Mouse (Mus musculus) MEL (cell line): ENCODE results near the gene Map1b. TPM values are rescaled to one million over a fixed set of nuclear protein-coding genes. Genes with fewer than 3 reads are reported as not detected.

Experiments
- DNase-seq: peaks from one replicate; pipeline ENCODE4 v3.0.0; 2011; ENCODE audit warnings: low read depth, low spot score
- H3K27ac ChIP-seq: 2 replicates; pipeline ENCODE4 v1.5.1; 2012; ENCODE audit warnings: low read depth, mild to moderate bottlenecking, control low read depth, low read length, moderate library complexity; ENCODE audit not compliant: control insufficient read depth
- H3K27me3 ChIP-seq, 2 experiments: fragments of 150-350 bp in 1 of 2; sonication (generic) in 1 of 2; 2 replicates each; pipeline ENCODE4 v1.6.1; 2012; ENCODE audit warnings: low read length in 2 of 2, mild to moderate bottlenecking in 2 of 2, improper control_type of control experiment in 1 of 2, moderate library complexity in 1 of 2; ENCODE audit not compliant: insufficient read depth in 2 of 2, control insufficient read depth in 1 of 2
- H3K36me3 ChIP-seq, 2 experiments: 2 replicates each; pipeline ENCODE4 v1.6.1; 2012 to 2014; ENCODE audit warnings: low read length in 2 of 2, improper control_type of control experiment in 1 of 2, inconsistent platforms in 1 of 2, mild to moderate bottlenecking in 1 of 2; ENCODE audit not compliant: insufficient read depth in 2 of 2, control insufficient read depth in 1 of 2
- H3K4me1 ChIP-seq, 2 experiments: fragments of 150-350 bp in 1 of 2; sonication (generic) in 1 of 2; 2 replicates each; pipeline ENCODE4 v1.6.1; 2012; ENCODE audit warnings: low read length in 2 of 2, improper control_type of control experiment in 1 of 2, mild to moderate bottlenecking in 1 of 2; ENCODE audit not compliant: insufficient read depth in 2 of 2, control insufficient read depth in 1 of 2
- H3K4me3 ChIP-seq, 2 experiments: fragments of 150-350 bp in 1 of 2; sonication (generic) in 1 of 2; 2 replicates each; pipeline ENCODE4 v1.5.1; 2012; ENCODE audit warnings: low read depth in 2 of 2, low read length in 2 of 2, mild to moderate bottlenecking in 2 of 2, moderate library complexity in 2 of 2, control low read depth in 1 of 2, improper control_type of control experiment in 1 of 2; ENCODE audit not compliant: control insufficient read depth in 1 of 2, insufficient read depth in 1 of 2
- H3K79me2 ChIP-seq: 2 replicates; pipeline ENCODE4 v1.6.1; 2012; ENCODE audit warnings: mild to moderate bottlenecking, low read length, moderate library complexity; ENCODE audit not compliant: control insufficient read depth, poor library complexity, insufficient read depth
- H3K9ac ChIP-seq: 2 replicates; pipeline ENCODE4 v1.6.1; 2012; ENCODE audit warnings: low read depth, mild to moderate bottlenecking, control low read depth, low read length, moderate library complexity; ENCODE audit not compliant: control insufficient read depth, poor library complexity, severe bottlenecking
- H3K9me3 ChIP-seq: fragments of 150-350 bp; sonication (generic); replicated peaks from 2 replicates; pipeline ENCODE4 v1.6.1; 2012; ENCODE audit warnings: mild to moderate bottlenecking, low read length, improper control_type of control experiment, moderate library complexity; ENCODE audit not compliant: insufficient read depth
- CHD1 ChIP-seq: IDR thresholded peaks from 2 replicates; pipeline ENCODE4 v1.6.1; 2012; ENCODE audit warnings: low read depth, mild to moderate bottlenecking, inconsistent platforms, low read length, improper control_type of control experiment
- CHD2 ChIP-seq: IDR thresholded peaks from 2 replicates; pipeline ENCODE4 v1.6.1; 2011; ENCODE audit warnings: low read length, improper control_type of control experiment
- CTCF ChIP-seq, 3 experiments: IDR thresholded peaks in 2 of 3; conservative IDR thresholded peaks in 1 of 3; 2 replicates each; pipeline ENCODE4 v1.5.1; 2011 to 2012; ENCODE audit warnings: low read length in 3 of 3, low read depth in 2 of 3, mild to moderate bottlenecking in 2 of 3, improper control_type of control experiment in 1 of 3, inconsistent platforms in 1 of 3, mixed read lengths in 1 of 3, moderate library complexity in 1 of 3; ENCODE audit not compliant: control insufficient read depth in 1 of 3, insufficient read depth in 1 of 3, poor library complexity in 1 of 3, severe bottlenecking in 1 of 3
- E2F4 ChIP-seq: IDR thresholded peaks from 2 replicates; pipeline ENCODE4 v1.6.1; 2011; ENCODE audit warnings: low read depth, low read length, improper control_type of control experiment, borderline replicate concordance
- ETS1 ChIP-seq: IDR thresholded peaks from 2 replicates; pipeline ENCODE4 v1.6.1; 2012; ENCODE audit warnings: low read depth, mild to moderate bottlenecking, inconsistent platforms, low read length, improper control_type of control experiment, moderate library complexity
- GABPA ChIP-seq: IDR thresholded peaks from 2 replicates; pipeline ENCODE4 v1.6.1; 2012; ENCODE audit warnings: low read depth, mild to moderate bottlenecking, inconsistent platforms, low read length, improper control_type of control experiment, moderate library complexity
- GATA1 ChIP-seq: IDR thresholded peaks from 2 replicates; pipeline ENCODE4 v1.6.1; 2011; ENCODE audit warnings: low read depth, low read length, improper control_type of control experiment
- KAT2A ChIP-seq: conservative IDR thresholded peaks from 2 replicates; pipeline ENCODE4 v1.6.1; 2012; ENCODE audit warnings: low read depth, low read length, improper control_type of control experiment, inconsistent platforms
- MAFK ChIP-seq: IDR thresholded peaks from 2 replicates; pipeline ENCODE4 v1.6.1; 2011; ENCODE audit warnings: low read depth, mild to moderate bottlenecking, low read length, improper control_type of control experiment, borderline replicate concordance
- MAX ChIP-seq: IDR thresholded peaks from 2 replicates; pipeline ENCODE4 v1.6.1; 2011; ENCODE audit warnings: low read length, improper control_type of control experiment
- MEF2A ChIP-seq: IDR thresholded peaks from 2 replicates; pipeline ENCODE4 v1.6.1; 2014; ENCODE audit warnings: low read depth, mild to moderate bottlenecking, inconsistent platforms, low read length, improper control_type of control experiment; ENCODE audit not compliant: poor library complexity, insufficient replicate concordance, severe bottlenecking; ENCODE audit errors: extremely low read depth
- MYC ChIP-seq: IDR thresholded peaks from 2 replicates; pipeline ENCODE4 v1.6.1; 2011; ENCODE audit warnings: low read depth, mild to moderate bottlenecking, low read length, improper control_type of control experiment, moderate library complexity
- NRF1 ChIP-seq: IDR thresholded peaks from 2 replicates; pipeline ENCODE4 v1.6.1; 2014; ENCODE audit warnings: low read depth, mild to moderate bottlenecking, inconsistent platforms, low read length, improper control_type of control experiment, moderate library complexity; ENCODE audit not compliant: poor library complexity, insufficient read depth, severe bottlenecking
- POLR2A ChIP-seq, 2 experiments: IDR thresholded peaks; 2 replicates each; pipeline ENCODE4 v1.6.1; 2011 to 2012; ENCODE audit warnings: low read length in 2 of 2, mild to moderate bottlenecking in 2 of 2, control low read depth in 1 of 2, improper control_type of control experiment in 1 of 2, low read depth in 1 of 2, moderate library complexity in 1 of 2; ENCODE audit not compliant: control insufficient read depth in 1 of 2, insufficient read depth in 1 of 2, poor library complexity in 1 of 2
- POLR2AphosphoS2 ChIP-seq: IDR thresholded peaks from 2 replicates; pipeline ENCODE4 v1.6.1; 2011; ENCODE audit warnings: low read length, improper control_type of control experiment
- RAD21 ChIP-seq: IDR thresholded peaks from 2 replicates; pipeline ENCODE4 v1.6.1; 2011; ENCODE audit warnings: mild to moderate bottlenecking, low read depth, low read length, improper control_type of control experiment
- TBP ChIP-seq: IDR thresholded peaks from 2 replicates; pipeline ENCODE4 v1.8.0; 2011; ENCODE audit warnings: low read depth, low read length, improper control_type of control experiment
- TCF12 ChIP-seq: IDR thresholded peaks from 2 replicates; pipeline ENCODE4 v1.6.1; 2014; ENCODE audit warnings: low read depth, mild to moderate bottlenecking, inconsistent platforms, low read length, improper control_type of control experiment, moderate library complexity
- UBTF ChIP-seq: IDR thresholded peaks from 2 replicates; pipeline ENCODE4 v1.6.1; 2012; ENCODE audit warnings: low read depth, mild to moderate bottlenecking, inconsistent platforms, low read length, improper control_type of control experiment, moderate library complexity, borderline replicate concordance; ENCODE audit not compliant: insufficient read depth
- USF1 ChIP-seq: IDR thresholded peaks from 2 replicates; pipeline ENCODE4 v1.6.1; 2014; ENCODE audit warnings: low read depth, mild to moderate bottlenecking, inconsistent platforms, low read length, improper control_type of control experiment, moderate library complexity
- USF2 ChIP-seq, 2 experiments: IDR thresholded peaks; 2 replicates each; pipeline ENCODE4 v1.6.1; 2011 to 2012; ENCODE audit warnings: improper control_type of control experiment in 2 of 2, low read length in 2 of 2, borderline replicate concordance in 1 of 2, inconsistent platforms in 1 of 2, low read depth in 1 of 2, mild to moderate bottlenecking in 1 of 2; ENCODE audit not compliant: insufficient read depth in 1 of 2
- ZC3H11A ChIP-seq: IDR thresholded peaks from 2 replicates; pipeline ENCODE4 v1.6.1; 2012; ENCODE audit warnings: low read depth, mild to moderate bottlenecking, inconsistent platforms, low read length, improper control_type of control experiment
- ZMIZ1 ChIP-seq: IDR thresholded peaks from 2 replicates; pipeline ENCODE4 v1.6.1; 2012; ENCODE audit warnings: low read depth, mild to moderate bottlenecking, inconsistent platforms, low read length, improper control_type of control experiment, moderate library complexity
- polyA plus RNA-seq, 2 experiments: library from polyadenylated mRNA; stranded (reverse) in 1 of 2; unstranded in 1 of 2; fragments of >175 nt in 1 of 2; fragments of >200 nt in 1 of 2; gene quantifications; 2 replicates each; pipeline versions ENCODE4 v1.2.1 to v1.2.4; 2012; ENCODE audit warnings: low replicate concordance in 2 of 2, low read depth in 1 of 2; ENCODE audit not compliant: insufficient read length in 2 of 2, insufficient read depth in 1 of 2, missing spikeins in 1 of 2
- total RNA-seq: library from RNA; depleted of rRNA; stranded (reverse); fragments of 300-350 nt; gene quantifications from 2 replicates; pipeline ENCODE4 v1.2.3, GENCODE M21; 2012; rRNA removed

Gene Map1b
- total RNA-seq (not detected in 2 replicates), polyA plus RNA-seq (not detected)

DNA sequence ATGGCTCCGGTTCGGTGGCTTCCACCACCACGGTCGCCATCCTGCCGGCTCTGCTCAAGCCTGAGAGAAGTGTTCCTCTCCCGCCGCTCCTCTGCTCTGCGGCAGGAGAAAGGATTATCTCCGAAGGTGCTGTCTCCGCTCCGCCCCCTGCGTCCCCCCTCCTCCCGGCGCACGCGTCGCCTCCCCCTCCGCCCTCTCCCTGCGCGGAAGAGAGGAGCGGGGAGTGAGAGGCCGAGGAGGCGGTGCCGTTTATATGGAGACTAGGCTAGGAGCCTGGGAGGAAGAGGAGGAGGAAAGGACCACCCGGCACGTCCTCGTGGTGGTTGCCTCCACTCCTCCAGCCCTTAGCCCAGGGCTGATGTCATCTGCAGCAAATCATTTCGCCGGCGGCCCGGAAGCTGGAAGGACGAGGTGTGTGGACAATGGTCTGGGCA is at the start of gene Map1b:
Map1b (minus strand) TSS at position 93 of the 434 bp plus-strand sequence.
- Histone ChIP-seq H3K36me3 (no peaks in the 10 kb centered on the region), H3K79me2 (no peaks in the 10 kb centered on the region), H3K4me1 (no peaks in the 10 kb centered on the region), H3K9ac (no peak within 1 kb of the TSS), H3K27me3 (no peaks in the 10 kb centered on the region), H3K27ac (no peak within 1 kb of the TSS), H3K4me3 (no peak within 1 kb of the TSS), H3K9me3 (no peaks in the 10 kb centered on the region)
- DNase-seq = no peak
- TF ChIP-seq RAD21 = no peak
- TF ChIP-seq TCF12 = no peak
- TF ChIP-seq CHD1 = no peak
- no peak for TF ChIP-seq ZC3H11A
- no peak for TF ChIP-seq GABPA
- no peak for TF ChIP-seq CTCF (IDR thresholded peaks at IDR 0.05 in 2 of 3, conservative IDR thresholded peaks at IDR 0.05 in 1 of 3; ENCODE audit: control insufficient read depth in 1 of 3, insufficient read depth in 1 of 3, low read depth in 2 of 3, low read length in 3 of 3, poor library complexity in 1 of 3, severe bottlenecking in 1 of 3)
- no peak for TF ChIP-seq NRF1
- TF ChIP-seq CHD2 = no peak
- no peak for TF ChIP-seq POLR2A (IDR thresholded peaks at IDR 0.05; ENCODE audit: control insufficient read depth in 1 of 2, insufficient read depth in 1 of 2, low read depth in 1 of 2, low read length in 2 of 2, poor library complexity in 1 of 2)
- TF ChIP-seq GATA1 = no peak
- TF ChIP-seq ZMIZ1 = no peak
- TF ChIP-seq USF1 = no peak
- no peak for TF ChIP-seq MAX
- no peak for TF ChIP-seq UBTF
- TF ChIP-seq MAFK = no peak
- no peak for TF ChIP-seq E2F4
- TF ChIP-seq MYC = no peak
- TF ChIP-seq MEF2A = no peak

DNA sequence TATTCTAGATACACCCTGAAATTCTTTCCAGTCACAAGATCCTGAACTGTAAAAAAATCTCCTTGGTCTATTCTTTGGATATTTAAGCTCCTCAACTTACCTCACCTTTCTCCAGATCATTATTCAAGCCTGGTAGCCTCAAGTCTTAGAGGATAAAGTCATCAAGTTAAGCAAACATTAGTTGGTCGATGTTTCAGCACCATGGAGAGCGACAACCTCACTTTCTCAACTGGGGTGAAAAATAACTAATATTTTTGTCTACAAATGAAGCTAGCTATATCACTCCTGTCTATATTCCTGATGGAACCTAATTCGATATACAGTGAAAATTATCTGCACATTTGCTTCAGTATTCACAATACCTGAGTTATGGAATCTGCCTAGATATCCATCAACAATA is 48.0 kb upstream of the Map1b start:
- H3K79me2 ChIP-seq = no peaks in the 10 kb centered on the region
- no peak overlapping the region for H3K9ac ChIP-seq
- no peak overlapping the region for H3K27ac ChIP-seq
- H3K9me3 ChIP-seq = no peaks in the 10 kb centered on the region
- H3K4me3 ChIP-seq = no peak overlapping the region
- peak; percentile 39 for DNase-seq
- no peaks in the 10 kb centered on the region for H3K4me1 ChIP-seq
- TF ChIP-seq RAD21 (no peak), ETS1 (no peak), CTCF (IDR thresholded peaks at IDR 0.05 in 2 of 3, conservative IDR thresholded peaks at IDR 0.05 in 1 of 3; ENCODE audit: control insufficient read depth in 1 of 3, insufficient read depth in 1 of 3, low read depth in 2 of 3, low read length in 3 of 3, poor library complexity in 1 of 3, severe bottlenecking in 1 of 3) (no peak), POLR2AphosphoS2 (no peak), CHD2 (no peak), TBP (no peak), USF1 (no peak), KAT2A (no peak), POLR2A (IDR thresholded peaks at IDR 0.05; ENCODE audit: control insufficient read depth in 1 of 2, insufficient read depth in 1 of 2, low read depth in 1 of 2, low read length in 2 of 2, poor library complexity in 1 of 2) (no peak), USF2 (IDR thresholded peaks at IDR 0.05; ENCODE audit: borderline replicate concordance in 1 of 2, insufficient read depth in 1 of 2, low read depth in 1 of 2, low read length in 2 of 2) (no peak), ZC3H11A (no peak)
- H3K27me3 ChIP-seq = no peaks in the 10 kb centered on the region
- H3K36me3 ChIP-seq = no peaks in the 10 kb centered on the region
